Mouse (Mus musculus) mouse trophoblast stem cell (cell line): ENCODE data around the gene Zdhhc22.

Experiments used
- in situ Hi-C, 2 experiments: fragments of 300-500 bp; cut with MseI, MboI; formaldehyde crosslinking; loops; 2 replicates in 1 of 2; 3 replicates in 1 of 2; pipeline ENCODE4 v1.15.1; 2025

The Zdhhc22 gene

GRCm38 (mm10) chr12:86995931-86996330, 5.7 kb upstream of the Zdhhc22 start:
- in situ Hi-C loops = loop anchor here in 1 of 2 experiments (5.0 kb wide), 1 partner anchor 56 kb away; no protein-coding TSS in a partner anchor

GRCm38 (mm10) chr12:86994776-86995175, 4.5 kb upstream of the Zdhhc22 start:
- in situ Hi-C loops = loop anchor here in 1 of 2 experiments (5.0 kb wide), 1 partner anchor 58 kb away; no protein-coding TSS in a partner anchor

GRCm38 (mm10) chr12:86994166-86994565, 3.9 kb upstream of the Zdhhc22 start:
- in situ Hi-C loops = no loop called here

- in situ Hi-C loops = no loop called here
Measured at GRCm38 (mm10) chr12:86990755-86991110, 503 bp upstream of the Zdhhc22 start.

GRCm38 (mm10) chr12:86989378-86989777, 852 bp downstream of the Zdhhc22 start:
- in situ Hi-C loops = no loop called here

GRCm38 (mm10) chr12:86988227-86988626, 2.0 kb downstream of the Zdhhc22 start:
- in situ Hi-C loops = no loop called here

GRCm38 (mm10) chr12:86986562-86986961, 3.7 kb downstream of the Zdhhc22 start:
- in situ Hi-C loops = no loop called here

- in situ Hi-C loops = no loop called here
Measured at GRCm38 (mm10) chr12:86984194-86984555, 6.1 kb downstream of the Zdhhc22 start.

- in situ Hi-C loops = no loop called here
Measured at GRCm38 (mm10) chr12:86983470-86984193, 6.6 kb downstream of the Zdhhc22 start.

- in situ Hi-C loops = no loop called here
Measured at GRCm38 (mm10) chr12:86981180-86981579, 9.1 kb downstream of the Zdhhc22 start.

- in situ Hi-C loops = no loop called here
Measured at GRCm38 (mm10) chr12:86977833-86978232, 12.4 kb downstream of the Zdhhc22 start.

- in situ Hi-C loops = no loop called here
Measured at GRCm38 (mm10) chr12:86976511-86977168, 13.6 kb downstream of the Zdhhc22 start.

- in situ Hi-C loops = no loop called here
Measured at GRCm38 (mm10) chr12:86975761-86976160, 14.5 kb downstream of the Zdhhc22 start.

- in situ Hi-C loops = no loop called here
Measured at GRCm38 (mm10) chr12:86974387-86975288, 15.6 kb downstream of the Zdhhc22 start.

GRCm38 (mm10) chr12:86973706-86974105, 16.5 kb downstream of the Zdhhc22 start:
- in situ Hi-C loops = no loop called here

- in situ Hi-C loops = no loop called here
Measured at GRCm38 (mm10) chr12:86973216-86973615, 17.0 kb downstream of the Zdhhc22 start.

- in situ Hi-C loops = no loop called here
Measured at GRCm38 (mm10) chr12:86971089-86971488, 19.1 kb downstream of the Zdhhc22 start.

- in situ Hi-C loops = no loop called here
Measured at GRCm38 (mm10) chr12:86969220-86969601, 21.0 kb downstream of the Zdhhc22 start.

- in situ Hi-C loops = no loop called here
Measured at GRCm38 (mm10) chr12:86968468-86969219, 21.6 kb downstream of the Zdhhc22 start.

GRCm38 (mm10) chr12:86965237-86965799, 24.9 kb downstream of the Zdhhc22 start:
- in situ Hi-C loops = no loop called here
